Mouse (Mus musculus) kidney, embryonic 14.5 days (tissue): ENCODE results near the gene Ago1. TPM values are rescaled to one million over a fixed set of nuclear protein-coding genes. Genes with fewer than 3 reads are reported as not detected.

Experiments used
- ATAC-seq: fragments of 200-750 bp; cut with Nextera tagmentation; 2 replicates; pipeline ENCODE4 v1.8.0; 2017; ENCODE audit warnings: moderate number of reproducible peaks, mild to moderate bottlenecking, moderate TSS enrichment, moderate library complexity; ENCODE audit not compliant: low FRiP score, low TSS enrichment
- H3K27ac ChIP-seq: fragments of 300-500 bp; sonication (generic); 2 replicates; pipeline ENCODE4 v1.5.1; 2014; ENCODE audit warnings: low read depth, mild to moderate bottlenecking, low read length, moderate library complexity, mixed read lengths
- H3K27me3 ChIP-seq: fragments of 300-500 bp; sonication (generic); 2 replicates; pipeline ENCODE4 v1.6.1; 2014; ENCODE audit warnings: mild to moderate bottlenecking, low read length; ENCODE audit not compliant: control insufficient read depth, insufficient read depth
- H3K36me3 ChIP-seq: fragments of 300-500 bp; sonication (generic); 2 replicates; pipeline ENCODE4 v1.6.1; 2014; ENCODE audit warnings: low read length, mixed read lengths; ENCODE audit not compliant: control insufficient read depth, insufficient read depth
- H3K4me1 ChIP-seq: fragments of 300-500 bp; sonication (generic); 2 replicates; pipeline ENCODE4 v1.6.1; 2014; ENCODE audit warnings: low read length, mixed read lengths; ENCODE audit not compliant: control insufficient read depth, insufficient read depth
- H3K4me2 ChIP-seq: fragments of 300-500 bp; sonication (generic); replicated peaks from 2 replicates; pipeline ENCODE4 v1.6.1; 2014; ENCODE audit warnings: low read depth, mild to moderate bottlenecking, low read length
- H3K4me3 ChIP-seq: fragments of 300-500 bp; sonication (generic); 2 replicates; pipeline ENCODE4 v1.5.1; 2014; ENCODE audit warnings: mild to moderate bottlenecking, low read length
- H3K9ac ChIP-seq: fragments of 300-500 bp; sonication (generic); 2 replicates; pipeline ENCODE4 v1.6.1; 2014; ENCODE audit warnings: low read depth, mild to moderate bottlenecking, low read length, moderate library complexity
- H3K9me3 ChIP-seq: fragments of 300-500 bp; sonication (generic); 2 replicates; pipeline ENCODE4 v1.6.1; 2016; ENCODE audit warnings: low read length; ENCODE audit not compliant: control insufficient read depth
- WGBS: fragments of 180-500 bp; shearing (Covaris S2); extraction: QIAGEN DNeasy Blood & Tissue Kit; methylation state at CpG from one replicate; pipeline ENCODE4 v1.1.7; 2014; 5-methylcytosine and 5-hydroxymethylcytosine counted together
- polyA plus RNA-seq: library from polyadenylated mRNA; unstranded; fragments of >200 nt; fragmentation: Nextera tagmentation; extraction: Ambion mirVana; gene quantifications from 2 replicates; pipeline ENCODE4 v1.2.1, GENCODE M21; 2014

Gene Ago1
- polyA plus RNA-seq = 8.0 and 8.4 TPM in 2 replicates

DNA sequence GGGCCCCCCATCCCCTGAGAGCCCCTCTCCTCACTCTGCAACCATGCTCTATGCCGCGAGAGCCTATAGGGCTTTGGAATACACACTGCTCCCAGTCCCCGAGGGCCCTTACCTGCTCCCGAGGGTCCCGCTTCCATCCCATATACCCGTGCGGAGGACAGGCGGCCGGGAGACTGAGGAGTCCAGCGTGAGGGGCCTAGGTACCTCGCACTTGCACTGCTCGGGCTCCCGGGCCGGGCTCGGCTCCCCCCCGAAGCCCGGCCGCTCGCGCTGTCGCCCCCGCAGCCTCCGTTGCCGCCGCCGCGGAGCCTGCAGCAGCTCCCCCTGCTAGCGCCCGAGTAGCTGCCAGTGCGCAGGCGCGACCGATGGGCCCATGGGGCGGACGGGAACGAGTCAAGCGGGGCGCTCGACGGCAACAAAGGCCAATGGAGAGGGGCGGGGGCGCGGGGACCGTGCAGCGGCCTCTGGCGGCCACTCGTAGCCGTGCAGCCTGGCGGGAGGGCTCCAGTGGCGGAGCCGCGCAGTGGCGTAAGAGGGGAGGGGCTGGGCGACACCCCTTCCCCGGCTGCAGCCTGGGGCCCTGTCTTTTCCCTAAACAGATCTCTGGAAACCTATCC lies at the start of gene Ago1:
Gene Ago1 (minus strand): TSS at position 299 of the 617 bp plus-strand sequence.
- peak; percentile 91 for ATAC-seq
- H3K36me3 ChIP-seq = no peaks in the 10 kb centered on the region; the same call in 1 of the 2 replicates
- H3K4me3 ChIP-seq = peak within 1 kb of the TSS; percentile 96
- peak within 1 kb of the TSS; percentile 73 for H3K4me2 ChIP-seq
- peak within 1 kb of the TSS; percentile 87 for H3K9ac ChIP-seq
- H3K4me1 ChIP-seq = peaks cover 31% of the 10 kb centered on the region
- no peaks in the 10 kb centered on the region for H3K9me3 ChIP-seq
- no peaks in the 10 kb centered on the region for H3K27me3 ChIP-seq
- H3K27ac ChIP-seq = peak within 1 kb of the TSS; percentile 88
- under 1% methylated on average over 48 of the region's 55 CpGs for WGBS

DNA sequence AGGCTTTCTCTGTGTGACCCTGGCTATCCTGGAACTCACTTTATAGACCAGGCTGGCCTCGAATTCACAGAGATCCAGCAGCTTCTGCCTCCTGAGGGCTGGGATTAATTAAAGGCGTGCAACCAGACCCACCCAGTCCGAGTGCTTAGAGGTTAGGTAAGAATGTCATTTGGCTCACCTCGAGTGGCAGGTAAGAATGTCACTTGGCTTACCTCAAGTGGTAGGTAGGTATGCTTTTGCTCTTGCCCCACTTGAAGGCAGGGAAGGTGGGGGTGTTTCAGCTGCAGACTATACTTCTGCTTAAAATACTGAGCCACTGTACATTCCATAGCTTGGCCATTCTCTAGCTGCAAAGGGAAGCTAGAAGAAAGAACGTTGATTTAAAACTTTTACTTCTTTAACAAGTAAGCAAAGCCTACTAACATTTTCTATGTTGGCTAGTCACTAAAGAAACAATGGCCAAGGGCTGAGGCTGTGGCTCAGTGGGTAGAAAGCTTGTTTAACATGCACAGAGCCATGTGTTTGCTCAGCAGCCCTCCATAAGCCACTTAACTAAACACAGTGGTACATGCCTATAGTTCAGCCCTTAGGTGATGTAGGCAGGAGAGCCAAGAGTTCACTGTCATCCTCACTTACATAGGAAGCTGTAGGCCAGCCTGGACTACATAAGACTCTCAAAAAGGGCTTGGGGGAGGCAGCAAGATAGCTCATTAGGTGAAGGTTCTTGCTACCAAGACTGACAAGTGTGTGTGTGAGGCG lies 44.1 kb upstream of the Ago1 start:
- Histone ChIP-seq H3K9ac (no peak overlapping the region), H3K27ac (no peak overlapping the region), H3K4me2 (no peak overlapping the region), H3K4me3 (no peak overlapping the region), H3K27me3 (no peaks in the 10 kb centered on the region), H3K9me3 (no peaks in the 10 kb centered on the region), H3K4me1 (no peaks in the 10 kb centered on the region), H3K36me3 (no peaks in the 10 kb centered on the region)
- WGBS = 85% methylated on average over 6 of the region's 6 CpGs
- ATAC-seq = no peak

DNA sequence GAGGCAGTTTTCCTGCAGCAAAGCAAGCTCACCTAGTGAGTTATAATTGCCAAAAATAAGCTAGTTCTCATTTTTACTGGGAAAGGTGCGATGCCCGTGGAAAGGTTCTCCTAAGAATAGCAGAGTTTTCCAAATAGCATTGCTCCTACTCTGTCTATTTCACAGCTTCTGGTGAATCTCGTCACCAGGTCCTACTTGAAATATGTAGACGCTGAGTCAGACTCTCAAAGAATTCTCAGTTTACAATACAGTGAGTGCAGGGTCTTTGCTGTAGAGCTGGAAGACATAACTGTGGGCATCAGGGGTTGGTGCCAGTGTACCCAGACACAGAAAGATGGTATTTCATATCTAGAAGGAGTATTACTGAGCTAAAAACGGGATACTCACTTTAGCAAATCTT lies 42.6 kb upstream of the Ago1 start:
- H3K27ac ChIP-seq = no peak overlapping the region
- WGBS = 88% methylated on average over 5 of the region's 5 CpGs
- no peak for ATAC-seq

DNA sequence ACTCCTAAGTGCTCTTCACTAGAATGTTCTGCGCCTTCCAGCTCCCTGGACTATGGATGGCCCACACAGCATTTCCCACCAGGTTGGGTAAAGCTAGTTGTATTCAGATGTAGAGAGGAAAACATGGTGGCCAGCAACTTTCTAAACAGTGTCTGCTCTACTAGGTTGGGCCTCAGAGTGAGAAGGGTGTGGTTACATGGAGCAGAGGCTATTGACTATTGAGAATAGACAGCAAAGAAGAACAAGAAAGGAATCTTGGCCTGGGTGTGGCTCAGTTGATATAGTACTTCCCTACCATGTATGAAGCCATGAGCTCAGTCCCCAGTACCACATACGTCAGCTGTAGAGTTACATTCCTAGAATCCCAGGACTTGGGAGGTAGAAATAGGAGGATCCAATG lies 40.7 kb upstream of the Ago1 start:
- Histone ChIP-seq H3K9ac (no peak overlapping the region), H3K4me2 (no peak overlapping the region), H3K36me3 (no peaks in the 10 kb centered on the region), H3K4me3 (no peak overlapping the region), H3K27me3 (no peaks in the 10 kb centered on the region), H3K9me3 (no peaks in the 10 kb centered on the region), H3K27ac (no peak overlapping the region), H3K4me1 (no peaks in the 10 kb centered on the region)
- ATAC-seq = no peak
- 97% methylated on average over 2 of the region's 2 CpGs for WGBS

More for the DNA sequence above, 42.6 kb upstream of the Ago1 start:
- H3K9me3 ChIP-seq = no peaks in the 10 kb centered on the region
- H3K27me3 ChIP-seq = no peaks in the 10 kb centered on the region
- H3K36me3 ChIP-seq = no peaks in the 10 kb centered on the region
- H3K4me3 ChIP-seq = no peak overlapping the region
- H3K4me1 ChIP-seq = no peaks in the 10 kb centered on the region
- H3K4me2 ChIP-seq = no peak overlapping the region
- no peak overlapping the region for H3K9ac ChIP-seq

DNA sequence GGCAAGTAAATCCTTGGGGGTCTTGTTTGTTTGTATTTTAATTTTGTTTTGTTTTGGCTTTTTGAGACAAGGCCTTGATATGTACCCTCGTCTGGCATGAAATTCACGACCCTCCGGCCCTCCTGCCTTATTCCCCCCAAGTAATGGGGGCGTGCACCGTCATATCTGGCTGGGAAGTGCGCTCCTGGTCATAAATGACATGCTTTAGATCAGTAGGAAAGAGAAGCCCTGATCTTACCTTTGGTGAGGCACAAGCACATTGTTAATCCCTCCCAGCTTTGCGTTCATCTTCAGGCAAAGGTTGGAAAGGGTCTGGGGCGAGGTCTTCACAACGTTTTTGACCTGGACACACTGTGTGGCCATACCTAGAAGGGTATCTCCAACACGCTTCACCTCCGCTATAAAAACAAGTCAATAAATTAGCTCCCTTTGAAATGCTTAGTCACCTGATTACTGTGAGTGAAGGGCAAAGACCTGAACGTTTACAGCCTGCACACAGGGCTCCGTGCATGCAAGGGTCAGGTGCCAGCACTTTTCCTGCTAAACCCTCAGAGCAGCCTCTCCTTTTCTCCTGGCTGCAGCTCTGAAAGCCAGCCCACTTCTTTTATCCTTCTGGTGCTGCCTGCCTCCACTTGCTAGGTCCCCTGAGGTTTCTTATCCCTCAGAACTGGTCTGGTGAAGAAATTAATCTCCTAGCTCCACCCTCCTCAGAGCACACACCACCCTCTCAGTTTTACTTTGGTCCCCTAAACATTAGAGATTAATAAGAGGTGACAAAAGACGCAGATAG lies 39.9 kb upstream of the Ago1 start:
- no peak overlapping the region for H3K4me3 ChIP-seq
- H3K4me2 ChIP-seq = no peak overlapping the region
- no peak for ATAC-seq
- no peaks in the 10 kb centered on the region for H3K36me3 ChIP-seq
- no peak overlapping the region for H3K27ac ChIP-seq
- no peaks in the 10 kb centered on the region for H3K9me3 ChIP-seq
- WGBS = 62% methylated on average over 14 of the region's 14 CpGs
- no peaks in the 10 kb centered on the region for H3K27me3 ChIP-seq
- no peak overlapping the region for H3K9ac ChIP-seq
- no peaks in the 10 kb centered on the region for H3K4me1 ChIP-seq

DNA sequence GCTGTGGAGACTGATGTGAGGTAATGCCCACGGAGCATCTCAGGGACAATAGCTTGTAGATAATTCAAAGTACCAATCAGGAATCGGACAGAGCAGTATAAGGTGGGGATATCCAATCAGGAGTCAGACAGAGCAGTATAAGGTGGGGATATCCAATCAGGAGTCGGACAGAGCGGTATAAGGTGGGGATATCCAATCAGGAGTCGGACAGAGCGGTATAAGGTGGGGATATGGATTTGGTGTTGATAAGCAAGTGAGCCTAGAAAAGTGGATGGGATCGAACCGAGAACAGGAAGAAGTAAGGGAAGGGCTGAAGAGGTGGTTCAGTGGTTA lies 34.6 kb upstream of the Ago1 start:
- no peak overlapping the region for H3K4me2 ChIP-seq
- no peaks in the 10 kb centered on the region for H3K36me3 ChIP-seq
- H3K4me1 ChIP-seq = no peaks in the 10 kb centered on the region
- no peaks in the 10 kb centered on the region for H3K27me3 ChIP-seq
- H3K27ac ChIP-seq = no peak overlapping the region
- ATAC-seq = no peak
- H3K9ac ChIP-seq = no peak overlapping the region
- H3K4me3 ChIP-seq = no peak overlapping the region
- 70% methylated on average over 8 of the region's 8 CpGs for WGBS
- H3K9me3 ChIP-seq = no peaks in the 10 kb centered on the region

DNA sequence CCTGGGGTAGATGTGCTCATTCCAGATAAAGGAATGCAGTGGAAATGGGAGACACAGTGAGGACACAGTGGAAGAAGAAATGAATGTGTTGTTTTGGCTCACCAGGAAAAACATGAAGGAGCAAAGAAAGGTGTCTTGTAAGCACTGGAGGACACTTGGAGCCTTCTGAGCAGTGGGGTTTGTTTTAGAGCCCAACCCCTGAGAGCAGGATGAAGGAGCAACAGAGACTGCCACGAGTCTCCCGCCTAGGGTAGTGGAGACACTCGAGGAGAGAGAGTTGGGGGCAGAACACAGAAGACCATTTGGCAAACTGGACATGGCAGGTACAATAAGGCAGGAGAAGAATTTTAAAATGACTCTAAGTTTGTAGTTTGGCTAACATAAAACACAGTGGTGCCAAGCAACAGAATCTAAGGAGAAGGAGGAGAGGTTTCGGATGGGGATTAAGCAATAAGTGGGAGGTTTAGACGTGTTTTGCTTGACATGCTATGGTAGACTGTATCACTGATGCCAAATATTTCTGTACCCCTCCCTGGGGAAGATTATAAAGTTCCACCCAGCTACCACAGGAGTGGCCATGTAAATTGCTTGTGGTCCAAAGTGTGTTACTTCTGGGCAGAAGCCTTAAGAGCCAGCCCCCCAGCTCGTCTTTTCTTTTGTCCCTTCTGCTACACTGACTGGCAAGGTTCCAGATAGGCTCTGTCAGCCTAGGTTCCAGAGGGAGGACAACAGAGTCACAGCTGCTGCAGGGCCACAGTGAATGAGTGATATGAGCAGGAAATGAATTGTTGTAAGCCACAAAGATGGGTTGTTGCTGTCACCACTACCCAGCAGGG lies 34.0 kb upstream of the Ago1 start:
- Histone ChIP-seq H3K9ac (no peak overlapping the region), H3K27ac (no peak overlapping the region), H3K36me3 (no peaks in the 10 kb centered on the region), H3K4me3 (no peak overlapping the region), H3K27me3 (no peaks in the 10 kb centered on the region), H3K9me3 (no peaks in the 10 kb centered on the region), H3K4me1 (no peaks in the 10 kb centered on the region), H3K4me2 (no peak overlapping the region)
- no peak for ATAC-seq
- WGBS = 77% methylated on average over 6 of the region's 6 CpGs

DNA sequence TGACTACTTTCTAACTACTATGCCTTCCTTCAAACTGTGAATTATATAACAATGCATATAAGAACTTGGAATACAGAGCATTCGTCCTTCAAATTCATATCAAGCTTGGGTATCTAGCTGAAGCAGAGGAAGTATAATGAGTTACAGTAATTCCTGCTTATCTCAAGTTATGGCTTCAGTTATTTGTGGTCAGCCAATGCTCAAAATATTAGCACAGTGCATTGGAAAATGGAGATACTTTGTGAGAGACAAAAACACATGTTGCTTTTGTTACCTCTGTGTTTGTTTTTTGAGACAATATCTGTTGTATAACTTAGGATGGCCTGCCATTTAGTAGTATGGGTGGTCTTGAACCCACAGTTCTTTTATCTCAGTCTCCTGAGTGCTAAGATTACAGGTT lies 30.2 kb upstream of the Ago1 start:
- H3K36me3 ChIP-seq = no peaks in the 10 kb centered on the region
- H3K27ac ChIP-seq = no peak overlapping the region
- H3K4me3 ChIP-seq = no peak overlapping the region
- no peaks in the 10 kb centered on the region for H3K9me3 ChIP-seq
- no peaks in the 10 kb centered on the region for H3K27me3 ChIP-seq
- no peaks in the 10 kb centered on the region for H3K4me1 ChIP-seq
- ATAC-seq = no peak
- no peak overlapping the region for H3K9ac ChIP-seq
- no peak overlapping the region for H3K4me2 ChIP-seq
- 70% methylated on average over 1 of the region's 1 CpGs for WGBS
